Mouse (Mus musculus) liver, adult 2 months (tissue): ENCODE results near the gene Mip.

Experiments
- CTCF ChIP-seq: fragments of 200-500 bp; IDR thresholded peaks from 2 replicates; pipeline ENCODE4 v1.5.1; 2011; ENCODE audit warnings: low read depth, low read length, control low read depth
- POLR2A ChIP-seq: fragments of 200-500 bp; IDR thresholded peaks from 2 replicates; pipeline ENCODE4 v1.6.1; 2011; ENCODE audit warnings: low read length, control low read depth; ENCODE audit not compliant: insufficient read depth; ENCODE audit errors: extremely low read depth

GRCm38 (mm10) chr10:128256328-128256727 is 30.7 kb downstream of the Mip start:
- TF ChIP-seq POLR2A, result no peak
- no peak for TF ChIP-seq CTCF
